Mouse (Mus musculus) hindbrain, embryonic 11.5 days (tissue): ENCODE data around the gene Olfr1263. TPM values are rescaled to one million over a fixed set of nuclear protein-coding genes. Genes with fewer than 3 reads are reported as not detected.

Experiments
- polyA plus RNA-seq: library from polyadenylated mRNA; unstranded; fragments of >200 nt; fragmentation: Nextera tagmentation; extraction: Ambion mirVana; gene quantifications from 2 replicates; pipeline ENCODE4 v1.2.1, GENCODE M21; 2014

Olfr1263 gene
- polyA plus RNA-seq, 1 experiment from 2014 or later, result not detected

Other genes with a start within 250 kb of the Olfr1263 start
- not detected in 2 replicates for gene Olfr1254, start 218.5 kb upstream of the Olfr1263 start, polyA plus RNA-seq
- gene Olfr1255, start 200.1 kb upstream of the Olfr1263 start, polyA plus RNA-seq, result not detected in 2 replicates
- not detected in 2 replicates for gene Olfr1256, start 170.6 kb upstream of the Olfr1263 start, polyA plus RNA-seq
- not detected in 2 replicates for gene Olfr48, start 163.9 kb upstream of the Olfr1263 start, polyA plus RNA-seq
- not detected in 2 replicates for gene Olfr1257, start 133.7 kb upstream of the Olfr1263 start, polyA plus RNA-seq
- gene Olfr1258, start 84.8 kb upstream of the Olfr1263 start, polyA plus RNA-seq, result not detected in 2 replicates
- not detected in 2 replicates for gene Olfr1259, start 63.5 kb upstream of the Olfr1263 start, polyA plus RNA-seq
- not detected in 2 replicates for gene Olfr1260, start 37.8 kb upstream of the Olfr1263 start, polyA plus RNA-seq
- not detected in 2 replicates for gene Olfr1261, start 20.9 kb upstream of the Olfr1263 start, polyA plus RNA-seq
- not detected in 2 replicates for gene Olfr1262, start 12.0 kb upstream of the Olfr1263 start, polyA plus RNA-seq
- gene Olfr1264, start 13.4 kb downstream of the Olfr1263 start, polyA plus RNA-seq, result not detected in 2 replicates
- gene Olfr1265, start 23.2 kb downstream of the Olfr1263 start, polyA plus RNA-seq, result not detected in 2 replicates
- gene Olfr140, start 51.5 kb downstream of the Olfr1263 start, polyA plus RNA-seq, result not detected in 2 replicates
- not detected in 2 replicates for gene Olfr1269, start 109.3 kb downstream of the Olfr1263 start, polyA plus RNA-seq
- gene Olfr32, start 130.2 kb downstream of the Olfr1263 start, polyA plus RNA-seq, result not detected in 2 replicates
- gene Olfr1270, start 141.0 kb downstream of the Olfr1263 start, polyA plus RNA-seq, result not detected in 2 replicates
- not detected in 2 replicates for gene Olfr1506, start 212.4 kb downstream of the Olfr1263 start, polyA plus RNA-seq
- gene Olfr142, start 245.5 kb downstream of the Olfr1263 start, polyA plus RNA-seq, result not detected in 2 replicates